Mouse (Mus musculus) cortical plate, adult 2 months (tissue): ENCODE measurements at regions not wholly inside any gene's neighbourhood (a gene's known extent, or its start where the extent isn't known, plus 50 kb on each side); places are given as distances from the start of the nearest gene placed in this dataset.

Experiments used
- H3K27ac ChIP-seq: fragments of 200-500 bp; 2 replicates; pipeline ENCODE4 v1.5.1; 2012; ENCODE audit warnings: low read length, control low read depth, inconsistent platforms; ENCODE audit not compliant: insufficient read depth
- H3K4me1 ChIP-seq: fragments of 200-500 bp; 2 replicates; pipeline ENCODE4 v1.6.1; 2011; ENCODE audit warnings: low read length; ENCODE audit not compliant: control insufficient read depth, insufficient read depth
- H3K4me3 ChIP-seq: fragments of 200-500 bp; 2 replicates; pipeline ENCODE4 v1.5.1; 2011; ENCODE audit warnings: mild to moderate bottlenecking, low read length, control low read depth; ENCODE audit not compliant: insufficient read depth
- CTCF ChIP-seq: fragments of 200-500 bp; IDR thresholded peaks from 2 replicates; pipeline ENCODE4 v1.5.1; 2011; ENCODE audit warnings: mild to moderate bottlenecking, control low read depth, low read length; ENCODE audit not compliant: insufficient read depth; ENCODE audit errors: extremely low read depth
- POLR2A ChIP-seq: fragments of 200-500 bp; IDR thresholded peaks from 2 replicates; pipeline ENCODE4 v1.6.1; 2011; ENCODE audit warnings: mild to moderate bottlenecking, low read length, control low read depth; ENCODE audit not compliant: insufficient read depth; ENCODE audit errors: extremely low read depth

DNA sequence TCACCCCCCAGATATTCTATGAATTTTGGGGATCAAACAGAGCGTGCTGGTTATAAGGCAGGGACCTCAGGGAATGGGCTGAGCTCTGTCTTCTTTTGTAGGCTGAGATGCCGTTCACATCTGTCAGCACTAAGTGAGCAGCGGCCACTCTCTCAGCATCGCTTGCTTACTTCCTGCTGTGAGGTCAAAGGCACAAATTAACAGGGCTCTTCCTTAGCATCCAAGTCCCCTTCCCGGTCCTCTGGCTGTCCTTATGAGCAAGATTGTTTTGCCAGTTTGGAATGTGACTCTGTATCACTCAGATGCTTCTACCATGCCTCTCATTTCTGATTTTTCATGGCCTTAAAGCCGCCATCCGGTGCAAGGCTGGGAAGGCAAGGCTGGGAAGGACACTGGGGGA, 93.1 kb upstream of the Prox1 start:
- Histone ChIP-seq H3K27ac (no peak overlapping the region), H3K4me3 (no peak overlapping the region), H3K4me1 (no peaks in the 10 kb centered on the region)
- TF ChIP-seq CTCF, result no peak
- no peak for TF ChIP-seq POLR2A

DNA sequence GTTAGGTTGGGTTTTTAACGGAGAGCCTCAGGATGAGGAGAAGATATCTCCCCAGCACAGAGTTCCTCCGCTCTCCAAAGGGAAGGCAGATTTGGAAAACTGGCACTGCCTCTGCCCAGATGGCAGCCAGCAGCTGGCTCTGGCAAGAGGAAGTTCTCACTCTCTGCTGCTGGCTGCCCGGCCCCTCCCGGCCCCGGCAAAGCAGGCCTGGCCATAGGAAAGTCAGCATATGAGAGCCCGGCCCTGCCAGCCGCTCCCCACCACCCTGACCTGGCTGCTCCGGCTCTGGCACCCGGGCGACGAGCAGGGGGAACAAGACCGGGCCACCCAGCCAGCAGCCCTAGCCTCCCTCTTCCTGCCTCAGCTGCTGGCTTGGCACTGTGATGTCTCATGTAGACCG, 89.1 kb upstream of the Prox1 start:
- no peak for TF ChIP-seq CTCF
- no peak for TF ChIP-seq POLR2A
- Histone ChIP-seq H3K27ac (no peak overlapping the region), H3K4me1 (no peaks in the 10 kb centered on the region), H3K4me3 (no peak overlapping the region)

DNA sequence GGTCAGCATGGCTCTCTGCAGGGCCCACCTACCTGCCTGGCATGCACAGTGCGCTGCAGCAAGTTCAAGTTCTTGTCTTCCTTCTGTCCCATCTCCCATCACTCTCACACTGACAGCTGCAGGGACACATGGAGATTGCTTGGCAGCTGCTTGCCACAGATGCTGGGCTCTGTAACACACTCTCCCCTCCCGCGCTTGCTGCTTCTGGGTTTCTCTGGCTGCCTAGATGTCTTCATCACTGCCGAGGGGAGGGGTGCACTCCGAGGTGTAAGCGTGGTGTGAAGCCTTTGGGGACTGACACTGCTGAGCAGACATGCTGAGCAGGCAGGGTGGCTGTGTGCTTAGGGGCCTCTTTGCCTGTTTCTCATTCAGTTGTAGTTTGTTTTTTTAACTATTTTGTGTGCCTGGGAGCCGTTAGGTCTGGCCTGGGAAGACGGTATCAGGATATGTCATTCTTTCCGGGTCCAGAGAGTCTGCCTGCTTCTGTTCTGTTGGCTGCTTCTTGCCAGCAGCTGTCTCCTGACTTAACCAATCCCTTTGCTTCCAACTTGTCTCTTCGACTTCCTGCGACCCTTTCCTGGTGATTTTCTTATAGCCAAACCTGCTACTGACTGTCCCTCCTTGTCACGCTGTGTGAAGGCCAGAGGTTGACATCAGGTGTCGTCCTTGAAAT, 80.2 kb upstream of the Prox1 start:
- TF ChIP-seq CTCF (no peak), POLR2A (no peak)
- H3K4me1 ChIP-seq, result no peaks in the 10 kb centered on the region
- H3K4me3 ChIP-seq, result no peak overlapping the region
- no peak overlapping the region for H3K27ac ChIP-seq

DNA sequence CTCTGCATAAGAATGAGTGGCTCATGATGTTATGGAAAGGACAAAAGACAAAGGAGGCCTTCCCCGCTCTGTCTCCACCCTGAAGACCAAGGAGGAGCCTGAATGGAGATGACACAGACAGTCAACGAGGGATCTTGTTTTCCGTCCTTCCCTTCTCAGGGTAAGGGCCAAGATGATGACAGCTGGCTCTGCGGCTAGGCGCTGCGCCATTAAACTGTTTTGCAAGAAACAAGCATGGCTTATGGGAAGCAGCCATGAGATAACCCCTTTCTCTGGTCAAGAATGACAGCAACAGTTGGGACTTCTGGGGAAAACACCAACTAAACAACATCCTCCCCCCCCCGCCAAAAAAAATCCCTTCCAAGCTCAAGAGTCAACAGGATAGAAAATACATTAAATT, 72.0 kb upstream of the Prox1 start:
- TF ChIP-seq CTCF, result no peak

DNA sequence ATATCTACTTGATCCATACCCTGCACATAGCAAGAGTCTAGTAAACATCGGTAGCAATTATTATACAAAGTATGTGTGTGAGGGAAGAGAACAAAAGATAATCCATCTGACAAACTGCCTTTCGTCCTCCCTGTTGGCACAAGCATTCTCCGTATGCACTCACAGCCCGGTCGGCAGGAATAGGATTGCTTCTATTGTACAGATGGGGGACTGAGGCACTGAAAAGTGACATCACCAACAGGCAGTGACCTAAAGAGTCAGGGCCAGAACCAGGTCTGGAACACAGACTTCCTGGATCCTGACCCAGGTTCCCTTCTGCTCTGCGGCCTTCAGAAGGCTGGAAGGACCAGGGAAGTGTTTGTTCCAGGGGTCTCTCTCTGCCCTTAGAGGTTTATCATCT, 69.3 kb upstream of the Prox1 start:
- Histone ChIP-seq H3K4me1 (no peaks in the 10 kb centered on the region), H3K27ac (no peak overlapping the region), H3K4me3 (no peak overlapping the region)
- TF ChIP-seq POLR2A (no peak), CTCF (no peak)

More for the DNA sequence above, 72.0 kb upstream of the Prox1 start:
- Histone ChIP-seq H3K4me1 (no peaks in the 10 kb centered on the region), H3K4me3 (no peak overlapping the region), H3K27ac (no peak overlapping the region)

DNA sequence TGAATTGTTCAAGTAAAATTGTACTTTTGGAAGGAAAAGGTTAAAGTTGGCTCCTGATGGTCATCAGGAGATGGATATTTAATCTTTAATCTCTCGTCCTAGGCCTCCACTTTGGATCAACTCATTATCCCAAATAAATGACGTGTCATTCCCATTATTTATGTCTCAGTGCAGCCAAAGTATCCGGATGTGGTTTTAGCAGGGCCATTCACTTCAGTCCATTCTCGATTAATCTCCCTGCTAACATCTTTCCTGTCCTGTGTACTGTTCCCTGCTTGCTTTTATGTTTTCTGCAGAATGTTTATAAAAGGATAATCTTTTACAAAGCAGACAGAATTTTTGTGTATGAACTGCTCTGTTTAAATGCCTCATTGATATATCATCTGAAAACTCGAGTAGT, 60.4 kb upstream of the Prox1 start:
- TF ChIP-seq POLR2A, result no peak
- TF ChIP-seq CTCF, result no peak
- H3K4me1 ChIP-seq, result no peaks in the 10 kb centered on the region

DNA sequence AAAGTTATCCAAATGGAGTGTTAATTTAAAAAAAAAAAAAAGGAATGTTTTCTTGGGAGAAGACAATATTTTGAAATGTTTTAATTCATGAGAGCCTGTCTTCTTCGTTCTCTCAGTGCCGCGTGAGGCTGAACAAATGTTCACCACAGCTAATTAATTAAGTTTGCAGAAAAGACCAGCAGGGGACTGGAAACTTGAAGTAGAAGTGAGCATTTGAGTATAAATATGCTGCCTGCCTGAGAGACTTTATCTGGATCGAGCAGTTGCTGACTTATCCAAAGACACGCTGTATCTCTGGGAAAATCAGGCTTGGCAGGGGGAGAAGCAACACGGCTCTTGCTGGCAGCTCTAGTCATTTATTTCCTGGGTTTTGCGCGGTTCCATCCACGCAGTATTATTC, 49.9 kb upstream of the Prox1 start:
- H3K4me1 ChIP-seq, result no peaks in the 10 kb centered on the region
- H3K27ac ChIP-seq, result no peak overlapping the region
- H3K4me3 ChIP-seq, result no peak overlapping the region
- TF ChIP-seq CTCF (no peak), POLR2A (no peak)

More for the DNA sequence above, 60.4 kb upstream of the Prox1 start:
- no peak overlapping the region for H3K4me3 ChIP-seq
- H3K27ac ChIP-seq, result no peak overlapping the region
